Mouse (Mus musculus) heart, adult 2 months (tissue): Measurements from ENCODE around the gene Lats2. TPM values are rescaled to one million over a fixed set of nuclear protein-coding genes. Genes with fewer than 3 reads are reported as not detected.

ENCODE experiments used
- DNase-seq, 2 experiments: peaks; one replicate each; pipeline ENCODE4 v3.0.0; 2021
- H3K27ac ChIP-seq: fragments of 200-600 bp; 2 replicates; pipeline ENCODE4 v1.8.1; 2022
- H3K27me3 ChIP-seq: fragments of 200-500 bp; 2 replicates; pipeline ENCODE4 v1.6.1; 2012; ENCODE audit warnings: mild to moderate bottlenecking, low read length, inconsistent platforms, mixed read lengths; ENCODE audit not compliant: control insufficient read depth, insufficient read depth
- H3K36me3 ChIP-seq: fragments of 200-500 bp; 2 replicates; pipeline ENCODE4 v1.6.1; 2012; ENCODE audit warnings: low read length, inconsistent platforms; ENCODE audit not compliant: control insufficient read depth, insufficient read depth
- H3K4me1 ChIP-seq: fragments of 200-500 bp; 2 replicates; pipeline ENCODE4 v1.6.1; 2011; ENCODE audit warnings: low read length; ENCODE audit not compliant: control insufficient read depth, insufficient read depth
- H3K4me3 ChIP-seq: fragments of 200-600 bp; 2 replicates; pipeline ENCODE4 v1.8.1; 2022
- H3K79me2 ChIP-seq: fragments of 200-500 bp; replicated peaks from 2 replicates; pipeline ENCODE4 v1.6.1; 2012; ENCODE audit warnings: mild to moderate bottlenecking, inconsistent platforms, low read length, moderate library complexity, mixed read lengths; ENCODE audit not compliant: control insufficient read depth, insufficient read depth
- H3K9ac ChIP-seq: fragments of 200-500 bp; 2 replicates; pipeline ENCODE4 v1.6.1; 2012; ENCODE audit warnings: low read depth, mild to moderate bottlenecking, control low read depth, inconsistent platforms, low read length, mixed read lengths
- CTCF ChIP-seq: fragments of 200-600 bp; IDR thresholded peaks from 2 replicates; pipeline ENCODE4 v1.8.1; 2022; ENCODE audit warnings: antibody characterized with exemption, mild to moderate bottlenecking, moderate library complexity
- EP300 ChIP-seq: fragments of 200-500 bp; IDR thresholded peaks from 2 replicates; pipeline ENCODE4 v1.6.1; 2011; ENCODE audit warnings: low read depth, low read length, control low read depth; ENCODE audit not compliant: insufficient read depth
- POLR2A ChIP-seq: fragments of 200-500 bp; IDR thresholded peaks from 2 replicates; pipeline ENCODE4 v1.6.1; 2011; ENCODE audit warnings: mild to moderate bottlenecking, low read depth, low read length, control low read depth; ENCODE audit not compliant: insufficient read depth
- WGBS: fragments of 180-500 bp; shearing (Covaris S2); methylation state at CpG from one replicate; pipeline ENCODE4 v1.1.7; 2018; 5-methylcytosine and 5-hydroxymethylcytosine counted together
- intact Hi-C: fragments of 180-260 bp; cut with DNase I; formaldehyde crosslinking; loops from one replicate; pipeline ENCODE4 v1.15.1; 2025
- polyA plus RNA-seq: library from polyadenylated mRNA; depleted of rRNA; stranded (reverse); fragments of >200 nt; gene quantifications from 2 replicates; pipeline ENCODE4 v1.2.3, GENCODE M21; 2012
- total RNA-seq, 2 experiments: library from RNA; stranded (reverse); gene quantifications; 2 replicates each; pipeline ENCODE4 v1.2.3; 2021

The Lats2 gene
- total and polyA plus RNA-seq, 3 experiments, result 18.6 to 31.2 (median 30.1) TPM

DNA sequence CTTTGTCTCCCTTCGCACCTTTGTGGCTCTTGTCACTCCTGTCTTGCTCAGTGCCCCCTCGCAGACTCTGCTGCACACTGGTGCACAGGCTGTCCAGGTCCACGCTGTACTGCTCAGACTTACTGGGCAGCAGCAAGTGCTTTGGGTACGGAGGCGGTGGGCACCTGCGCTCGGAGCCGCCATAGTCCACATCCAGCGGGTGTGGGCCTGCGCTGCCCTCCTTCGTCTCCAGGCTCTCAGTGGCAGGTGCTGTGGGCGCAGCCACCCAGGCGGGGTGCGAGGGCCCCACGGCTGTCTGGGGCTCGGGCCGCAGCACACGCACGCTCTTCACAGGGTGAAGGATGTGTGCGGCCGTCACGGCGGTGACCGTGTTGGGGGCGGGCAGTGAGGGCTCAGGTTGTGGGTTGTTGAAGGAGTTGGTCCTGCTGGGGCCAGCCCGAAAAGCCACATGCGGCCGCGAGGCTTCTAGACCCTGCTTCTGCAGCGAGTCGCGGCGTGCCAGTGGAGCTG is 58.7 kb downstream of the Lats2 start:
- intact Hi-C loops, result no loop called here
- WGBS, result 96% methylated on average over 33 of the region's 33 CpGs
- H3K36me3 ChIP-seq, result 0 out of 2 replicates have a peak, but pooled peaks cover 4% of the 10 kb centered on the region

DNA sequence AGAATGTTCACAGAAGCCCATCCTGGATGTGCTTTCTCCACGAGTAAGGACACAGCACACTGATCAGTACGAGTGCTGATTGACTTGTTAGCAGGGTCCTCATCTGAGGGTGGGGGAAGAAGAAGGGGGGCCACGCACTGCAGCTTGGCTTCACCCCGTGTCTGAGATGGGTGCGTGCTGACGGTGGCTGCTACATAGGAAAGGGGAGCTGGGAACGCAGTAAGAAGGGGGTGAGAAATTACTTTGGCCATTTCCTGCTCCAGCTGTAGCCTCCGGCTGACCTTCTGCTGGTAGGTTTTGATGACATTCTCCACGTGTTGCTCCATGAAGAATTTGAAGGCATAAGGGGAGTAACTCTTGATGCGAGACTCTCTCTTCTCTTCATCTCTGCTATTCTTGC is 59.2 kb downstream of the Lats2 start:
- Histone ChIP-seq H3K36me3 (0 out of 2 replicates have a peak, but pooled peaks cover 4% of the 10 kb centered on the region), H3K27ac (no peak overlapping the region), H3K79me2 (peaks cover 5% of the 10 kb centered on the region), H3K4me1 (peaks cover 2% of the 10 kb centered on the region; the same call in 1 of the 2 replicates), H3K27me3 (no peaks in the 10 kb centered on the region), H3K4me3 (no peak overlapping the region), H3K9ac (no peak overlapping the region)
- 71% methylated on average over 10 of the region's 10 CpGs for WGBS
- no peak for TF ChIP-seq CTCF
- no peak for TF ChIP-seq POLR2A
- no peak for TF ChIP-seq EP300
- DNase-seq, result no peak
- intact Hi-C loops, result no loop called here

More for the DNA sequence above, 58.7 kb downstream of the Lats2 start:
- no peak overlapping the region for H3K9ac ChIP-seq
- H3K4me1 ChIP-seq, result peaks cover 2% of the 10 kb centered on the region; the same call in 1 of the 2 replicates
- no peak overlapping the region for H3K4me3 ChIP-seq
- DNase-seq, result no peak
- no peaks in the 10 kb centered on the region for H3K27me3 ChIP-seq
- no peak overlapping the region for H3K27ac ChIP-seq
- no peak for TF ChIP-seq EP300
- no peak for TF ChIP-seq CTCF
- no peak for TF ChIP-seq POLR2A
- peaks cover 5% of the 10 kb centered on the region for H3K79me2 ChIP-seq

DNA sequence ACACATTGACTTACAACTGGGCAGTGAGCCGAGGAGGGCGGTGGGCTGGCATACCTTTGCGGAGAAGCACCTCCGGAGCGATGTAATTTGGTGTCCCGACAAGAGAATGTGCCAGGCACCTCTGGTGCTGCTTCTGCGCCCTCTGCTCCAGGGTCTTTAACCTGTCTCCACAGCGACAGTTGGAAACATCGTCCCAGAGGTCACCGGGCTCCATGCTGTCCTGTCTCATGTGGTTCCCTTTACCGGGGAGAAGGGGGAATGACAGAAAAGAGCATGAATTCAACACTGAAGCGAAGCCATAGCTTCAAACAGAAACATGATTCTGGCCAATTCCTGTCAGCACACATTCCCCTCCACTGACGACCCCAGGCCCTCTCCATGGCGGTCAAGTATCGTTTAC is 62.1 kb downstream of the Lats2 start:
- Histone ChIP-seq H3K4me3 (no peak overlapping the region), H3K4me1 (peaks cover 2% of the 10 kb centered on the region; the same call in 1 of the 2 replicates), H3K79me2 (peaks cover 3% of the 10 kb centered on the region; the same call in 1 of the 2 replicates), H3K27ac (no peak overlapping the region), H3K9ac (no peak overlapping the region), H3K27me3 (no peaks in the 10 kb centered on the region), H3K36me3 (0 out of 2 replicates have a peak, but pooled peaks cover 4% of the 10 kb centered on the region)
- 97% methylated on average over 15 of the region's 15 CpGs for WGBS
- intact Hi-C loops, result no loop called here
- TF ChIP-seq POLR2A (no peak), EP300 (no peak), CTCF (no peak)
- no peak for DNase-seq

DNA sequence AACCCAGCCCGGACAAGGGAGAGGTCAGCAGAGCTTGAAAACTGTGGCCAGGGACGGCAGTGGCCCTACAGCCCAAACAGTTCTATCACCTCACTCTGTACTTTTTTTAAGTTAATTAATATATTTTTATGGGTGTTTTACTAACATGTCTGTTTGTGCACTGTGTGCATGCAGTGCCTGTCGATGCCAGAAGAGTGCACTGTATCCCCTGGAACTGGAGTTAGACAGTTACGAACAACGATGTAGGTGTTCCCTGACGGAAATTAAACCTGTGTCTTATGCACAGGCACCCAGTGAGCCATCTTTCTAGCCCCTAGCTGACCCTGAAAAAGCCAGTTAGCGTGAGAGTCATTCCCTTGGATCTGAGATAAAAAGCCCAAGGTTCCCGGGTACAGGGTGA is 62.6 kb downstream of the Lats2 start:
- peaks cover 3% of the 10 kb centered on the region; the same call in 1 of the 2 replicates for H3K79me2 ChIP-seq
- 90% methylated on average over 8 of the region's 8 CpGs for WGBS
- intact Hi-C loops, result no loop called here
- no peak for DNase-seq
- peaks cover 2% of the 10 kb centered on the region; the same call in 1 of the 2 replicates for H3K4me1 ChIP-seq
- H3K27ac ChIP-seq, result no peak overlapping the region
- no peaks in the 10 kb centered on the region for H3K27me3 ChIP-seq
- H3K9ac ChIP-seq, result no peak overlapping the region
- no peak overlapping the region for H3K4me3 ChIP-seq
- peak; percentile 61 for TF ChIP-seq CTCF
- no peak for TF ChIP-seq POLR2A
- no peak for TF ChIP-seq EP300
- 0 out of 2 replicates have a peak, but pooled peaks cover 4% of the 10 kb centered on the region for H3K36me3 ChIP-seq

DNA sequence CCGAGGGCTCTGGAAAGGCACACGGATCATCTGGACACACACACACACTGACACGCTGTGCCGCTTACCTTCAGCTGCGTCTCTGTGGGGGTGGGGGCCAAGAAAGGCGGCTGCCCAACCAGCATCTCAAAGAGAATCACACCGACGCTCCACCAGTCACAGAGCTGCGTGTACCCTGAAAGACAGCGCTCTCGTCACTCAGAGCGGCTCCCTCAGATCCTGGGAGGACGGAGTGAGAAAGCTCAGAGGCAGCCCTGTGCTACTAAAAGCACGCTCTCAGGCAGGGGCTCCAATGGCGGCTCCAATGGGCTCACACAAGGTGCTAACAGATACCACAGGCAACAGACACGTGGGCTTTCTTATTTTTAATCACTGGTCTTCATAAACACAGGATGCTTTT is 63.9 kb downstream of the Lats2 start:
- Histone ChIP-seq H3K27ac (no peak overlapping the region), H3K36me3 (0 out of 2 replicates have a peak, but pooled peaks cover 4% of the 10 kb centered on the region), H3K4me3 (no peak overlapping the region), H3K27me3 (no peaks in the 10 kb centered on the region), H3K4me1 (peaks cover 2% of the 10 kb centered on the region; the same call in 1 of the 2 replicates), H3K79me2 (peaks cover 2% of the 10 kb centered on the region; the same call in 1 of the 2 replicates), H3K9ac (no peak overlapping the region)
- intact Hi-C loops, result no loop called here
- TF ChIP-seq EP300 (no peak), POLR2A (no peak), CTCF (no peak)
- WGBS, result 86% methylated on average over 16 of the region's 16 CpGs
- DNase-seq, result no peak

DNA sequence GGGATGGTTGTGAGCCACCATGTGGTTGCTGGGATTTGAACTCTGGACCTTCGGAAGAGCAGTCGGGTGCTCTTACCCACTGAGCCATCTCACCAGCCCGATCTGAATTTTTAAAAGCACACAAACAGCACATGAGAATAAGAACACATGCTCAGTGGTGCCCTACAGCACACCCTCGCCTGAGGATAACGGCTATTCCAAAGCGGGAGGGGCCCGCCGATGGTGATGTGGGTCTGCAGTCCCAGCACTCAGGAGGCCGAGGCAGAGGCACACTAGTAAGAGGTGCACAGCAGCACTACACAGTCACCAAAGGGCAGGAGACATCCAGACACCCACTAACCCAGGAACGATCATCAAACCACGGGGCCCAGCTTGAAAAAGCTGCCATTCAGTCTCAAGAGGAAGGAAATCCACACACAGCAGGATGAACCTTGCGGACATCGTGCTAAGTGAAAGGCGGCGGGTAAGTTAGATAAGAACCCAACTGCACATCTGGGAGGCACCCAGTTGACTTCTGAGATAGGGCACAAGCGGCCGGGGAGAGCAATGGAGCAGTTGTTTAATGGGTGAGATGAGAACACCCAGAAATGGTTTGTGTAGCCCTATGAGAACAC is 65.6 kb downstream of the Lats2 start:
- Histone ChIP-seq H3K27ac (no peak overlapping the region), H3K9ac (no peak overlapping the region), H3K36me3 (no peaks in the 10 kb centered on the region), H3K79me2 (peaks cover 2% of the 10 kb centered on the region; the same call in 1 of the 2 replicates), H3K27me3 (no peaks in the 10 kb centered on the region), H3K4me3 (no peak overlapping the region), H3K4me1 (no peaks in the 10 kb centered on the region)
- intact Hi-C loops, result no loop called here
- DNase-seq, result no peak
- 75% methylated on average over 17 of the region's 17 CpGs for WGBS
- TF ChIP-seq POLR2A (no peak), EP300 (no peak), CTCF (no peak)
